Mouse (Mus musculus) olfactory bulb, adult 2 months (tissue): ENCODE data around the gene Ahdc1.

Experiments
- CTCF ChIP-seq: fragments of 200-500 bp; IDR thresholded peaks from 2 replicates; pipeline ENCODE4 v1.5.1; 2012; ENCODE audit warnings: low read depth, mild to moderate bottlenecking, low read length, moderate library complexity; ENCODE audit not compliant: insufficient read depth
- POLR2A ChIP-seq: fragments of 200-500 bp; IDR thresholded peaks from 2 replicates; pipeline ENCODE4 v1.6.1; 2012; ENCODE audit warnings: mild to moderate bottlenecking, low read depth, low read length, moderate library complexity; ENCODE audit not compliant: insufficient read depth

- TF ChIP-seq POLR2A, result no peak
- TF ChIP-seq CTCF, result no peak
These were observed 90.7 kb downstream of the Ahdc1 start for GRCm38 (mm10) chr4:133101751-133102150.
